Mouse (Mus musculus) neural tube, embryonic 13.5 days (tissue): ENCODE results near the gene Slc22a23. TPM values are rescaled to one million over a fixed set of nuclear protein-coding genes. Genes with fewer than 3 reads are reported as not detected.
A peak's percentile ranks its signal among the peaks of the same experiment; 100 is the strongest.

ENCODE experiments used
- ATAC-seq: fragments of 200-750 bp; cut with Nextera tagmentation; 2 replicates; pipeline ENCODE4 v1.8.0; 2017; ENCODE audit warnings: low read depth, mild to moderate bottlenecking, moderate TSS enrichment, moderate library complexity
- H3K27ac ChIP-seq: fragments of 300-500 bp; sonication (generic); replicated peaks from 2 replicates; pipeline ENCODE4 v1.5.1; 2015; ENCODE audit warnings: moderate library complexity, mild to moderate bottlenecking, inconsistent platforms
- H3K27me3 ChIP-seq: fragments of 300-500 bp; sonication (generic); 2 replicates; pipeline ENCODE4 v1.6.1; 2015; ENCODE audit warnings: mild to moderate bottlenecking, inconsistent platforms
- H3K36me3 ChIP-seq: fragments of 300-500 bp; sonication (generic); 2 replicates; pipeline ENCODE4 v1.6.1; 2015; ENCODE audit warnings: mild to moderate bottlenecking, inconsistent platforms
- H3K4me1 ChIP-seq: fragments of 300-500 bp; sonication (generic); replicated peaks from 2 replicates; pipeline ENCODE4 v1.6.1; 2015; ENCODE audit warnings: inconsistent platforms
- H3K4me2 ChIP-seq: fragments of 300-500 bp; sonication (generic); 2 replicates; pipeline ENCODE4 v1.6.1; 2015; ENCODE audit warnings: inconsistent platforms, mild to moderate bottlenecking, moderate library complexity
- H3K4me3 ChIP-seq: fragments of 300-500 bp; sonication (generic); 2 replicates; pipeline ENCODE4 v1.5.1; 2015; ENCODE audit warnings: mild to moderate bottlenecking, inconsistent platforms
- H3K9ac ChIP-seq: fragments of 300-500 bp; sonication (generic); 2 replicates; pipeline ENCODE4 v1.6.1; 2015; ENCODE audit warnings: moderate library complexity, mild to moderate bottlenecking, inconsistent platforms
- H3K9me3 ChIP-seq: fragments of 300-500 bp; sonication (generic); 2 replicates; pipeline ENCODE4 v1.6.1; 2016; ENCODE audit warnings: inconsistent platforms
- WGBS: fragments of 180-500 bp; shearing (Covaris S2); methylation state at CpG from one replicate; pipeline ENCODE4 v1.1.7; 2015; 5-methylcytosine and 5-hydroxymethylcytosine counted together
- polyA plus RNA-seq: library from polyadenylated mRNA; unstranded; fragments of >200 nt; fragmentation: Nextera tagmentation; extraction: Ambion mirVana; gene quantifications from 2 replicates; pipeline ENCODE4 v1.2.1, GENCODE M21; 2015

Gene Slc22a23
- polyA plus RNA-seq, 1 experiment from 2014 or later = 13.4 TPM

DNA sequence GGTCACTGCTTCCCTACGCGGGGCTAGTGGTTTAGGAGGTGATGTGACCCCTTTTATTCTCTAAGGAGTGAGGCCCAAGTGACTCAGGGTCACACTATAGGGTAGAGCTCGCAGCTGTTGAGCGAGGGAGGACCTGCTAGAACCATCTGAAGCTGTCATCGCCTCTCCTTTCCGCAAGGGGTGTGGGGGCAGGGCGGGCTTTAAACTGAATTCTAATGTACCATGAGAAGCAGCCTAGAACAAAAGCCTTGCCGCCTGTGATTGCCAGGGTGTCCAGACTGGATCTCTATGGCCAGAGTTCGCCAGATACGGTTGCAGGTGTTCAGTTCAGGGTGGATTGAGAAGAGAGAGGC lies 213.3 kb downstream of the Slc22a23 start:
- Histone ChIP-seq H3K9ac (peak overlapping the region; percentile 100), H3K36me3 (peaks cover 9% of the 10 kb centered on the region), H3K4me2 (peak overlapping the region; percentile 89), H3K27me3 (no peaks in the 10 kb centered on the region), H3K27ac (peak overlapping the region; percentile 100), H3K4me1 (peaks cover 48% of the 10 kb centered on the region), H3K9me3 (no peaks in the 10 kb centered on the region), H3K4me3 (peak overlapping the region; percentile 95)
- WGBS = 2% methylated on average over 10 of the region's 10 CpGs
- ATAC-seq = peak; percentile 36

DNA sequence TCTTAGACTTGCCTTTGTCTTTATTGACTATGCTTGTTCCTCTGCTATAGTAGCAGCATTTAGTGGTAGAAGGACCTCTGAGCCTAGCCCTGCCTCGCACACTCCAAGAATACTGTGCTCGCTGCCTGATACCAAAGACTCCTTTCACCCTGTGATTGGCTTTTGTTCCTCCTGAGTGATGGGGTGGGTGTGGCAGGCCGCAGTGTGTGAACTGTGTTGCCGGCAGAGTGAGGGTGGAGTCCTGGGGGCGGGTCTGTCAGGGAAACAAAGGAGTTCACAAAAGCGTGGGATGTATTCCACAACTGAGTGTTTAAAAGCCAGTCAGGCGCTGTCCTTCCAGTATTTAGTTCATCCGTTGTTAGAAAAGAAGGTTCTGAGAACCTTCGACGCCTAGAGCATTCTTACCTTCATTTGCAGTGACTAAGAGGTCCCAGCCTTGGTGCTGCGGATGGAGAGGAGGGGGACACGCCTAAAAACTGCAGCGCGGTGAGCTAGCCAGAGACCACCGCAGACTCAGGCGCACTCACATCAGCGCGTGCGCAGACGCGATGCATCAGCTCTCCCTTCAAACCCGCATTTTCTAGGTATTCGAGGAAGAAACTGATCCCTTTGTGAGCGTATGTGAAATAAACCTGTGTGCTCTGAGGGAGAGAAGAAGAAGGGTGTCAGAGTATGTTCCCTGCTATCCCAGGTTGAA lies 213.8 kb downstream of the Slc22a23 start:
- H3K27me3 ChIP-seq = no peaks in the 10 kb centered on the region
- WGBS = under 1% methylated on average over 24 of the region's 24 CpGs
- H3K9ac ChIP-seq = peak overlapping the region; percentile 100
- peak overlapping the region; percentile 95 for H3K4me3 ChIP-seq
- peak overlapping the region; percentile 100 for H3K27ac ChIP-seq
- H3K4me1 ChIP-seq = peaks cover 43% of the 10 kb centered on the region
- no peaks in the 10 kb centered on the region for H3K9me3 ChIP-seq
- ATAC-seq = peak; percentile 82
- peak overlapping the region; percentile 89 for H3K4me2 ChIP-seq
- peaks cover 13% of the 10 kb centered on the region for H3K36me3 ChIP-seq

DNA sequence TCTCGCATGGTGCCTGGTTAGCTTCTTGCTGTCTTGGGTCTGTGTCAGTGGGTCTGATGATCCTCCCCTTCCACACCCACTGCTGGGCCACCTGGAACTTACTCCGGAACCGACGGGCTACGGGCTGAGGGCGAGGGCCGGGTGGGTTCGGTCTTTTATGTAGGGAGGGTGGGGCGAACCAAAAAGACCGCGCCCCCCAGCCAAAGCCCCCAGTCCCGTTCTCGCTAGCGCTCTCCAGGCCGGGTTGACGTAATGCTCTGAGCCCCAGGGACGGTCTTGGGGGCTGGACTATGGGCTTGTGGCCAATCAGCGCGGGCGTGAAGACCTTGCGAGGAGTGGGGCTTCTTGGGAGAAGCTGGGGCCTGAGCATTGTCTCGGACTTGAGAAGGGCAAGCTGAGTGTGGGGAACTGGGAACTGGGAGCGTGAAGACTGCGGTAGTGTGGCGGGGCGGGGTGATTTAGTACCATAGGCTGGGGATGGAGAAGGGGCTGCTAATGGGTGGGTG lies 214.7 kb downstream of the Slc22a23 start, which contains the start of gene Tubb2b:
Gene Tubb2b (minus strand): TSS at position 241 of the 506 bp plus-strand sequence.
- 0% methylated on average over 26 of the region's 26 CpGs for WGBS
- Histone ChIP-seq H3K27ac (peak within 1 kb of the TSS; percentile 100), H3K4me1 (peaks cover 42% of the 10 kb centered on the region), H3K4me2 (peak within 1 kb of the TSS; percentile 89), H3K4me3 (peak within 1 kb of the TSS; percentile 95), H3K9ac (peak within 1 kb of the TSS; percentile 100), H3K36me3 (peaks cover 20% of the 10 kb centered on the region), H3K9me3 (no peaks in the 10 kb centered on the region), H3K27me3 (no peaks in the 10 kb centered on the region)
- peak; percentile 94 for ATAC-seq

DNA sequence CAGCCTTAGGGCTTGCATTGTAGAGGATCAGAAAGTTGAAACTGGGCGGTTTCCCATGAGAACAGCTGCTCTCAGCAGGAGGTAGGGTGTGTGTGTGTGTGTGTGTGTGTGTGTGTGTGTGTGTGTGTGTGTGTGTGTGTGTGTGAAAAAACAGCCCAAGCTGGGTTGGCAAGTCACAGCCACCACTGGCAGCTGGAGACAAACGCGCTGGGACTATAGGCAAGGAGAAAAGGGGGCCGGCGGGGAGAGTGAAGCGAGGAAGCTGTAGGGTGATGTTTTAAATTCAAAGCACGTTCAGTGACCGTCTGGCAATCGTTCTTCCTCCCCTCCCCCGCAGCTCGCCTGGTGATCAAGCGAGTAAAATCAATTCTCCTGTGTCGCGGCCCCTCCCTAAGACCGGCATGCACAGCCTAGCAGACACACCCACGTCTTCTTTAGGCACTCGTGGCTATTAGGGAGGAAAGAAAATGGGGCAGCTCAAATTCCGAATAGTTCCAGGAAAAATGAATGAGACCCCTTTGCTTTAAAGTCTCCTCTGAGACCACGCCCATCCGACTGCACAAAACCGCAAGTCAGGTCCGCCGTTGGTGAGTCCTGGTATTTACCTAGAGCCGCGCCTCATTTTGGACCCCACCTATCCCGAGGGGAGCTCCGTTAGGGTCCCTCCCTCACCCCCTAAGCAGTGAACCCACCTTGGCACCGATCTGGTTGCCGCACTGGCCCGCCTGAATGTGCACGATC lies 215.3 kb downstream of the Slc22a23 start:
- peaks cover 42% of the 10 kb centered on the region for H3K4me1 ChIP-seq
- H3K27me3 ChIP-seq = no peaks in the 10 kb centered on the region
- H3K36me3 ChIP-seq = peaks cover 26% of the 10 kb centered on the region
- H3K9me3 ChIP-seq = no peaks in the 10 kb centered on the region
- WGBS = under 1% methylated on average over 31 of the region's 31 CpGs
- peak overlapping the region; percentile 100 for H3K27ac ChIP-seq
- H3K4me3 ChIP-seq = peak overlapping the region; percentile 95
- H3K9ac ChIP-seq = peak overlapping the region; percentile 100
- peak overlapping the region; percentile 89 for H3K4me2 ChIP-seq
- peak; percentile 17 for ATAC-seq

Other genes with a start within 250 kb of the Slc22a23 start
- gene Tubb2b, start 214.7 kb downstream of the Slc22a23 start, polyA plus RNA-seq = 644 and 732 TPM in 2 replicates
- gene Psmg4, start 182.2 kb downstream of the Slc22a23 start, polyA plus RNA-seq = 94.7 and 95.4 TPM in 2 replicates